Mouse (Mus musculus) myocyte (in vitro differentiated cells): ENCODE data around the gene Dr1. TPM values are rescaled to one million over a fixed set of nuclear protein-coding genes. Genes with fewer than 3 reads are reported as not detected.

Source experiments
- H3K27me3 ChIP-seq: one replicate; pipeline ENCODE4 v1.6.1; 2011; ENCODE audit not compliant: control insufficient read depth, insufficient read depth, insufficient read length
- H3K36me3 ChIP-seq: one replicate; pipeline ENCODE4 v1.6.1; 2011; ENCODE audit not compliant: control insufficient read depth, insufficient read depth
- H3K4me2 ChIP-seq: one replicate; pipeline ENCODE4 v1.6.1; 2011; ENCODE audit warnings: low read depth, control low read depth
- H3K4me3 ChIP-seq: one replicate; pipeline ENCODE4 v1.5.1; 2011; ENCODE audit warnings: mild to moderate bottlenecking, control low read depth, moderate library complexity
- H3K79me2 ChIP-seq: one replicate; pipeline ENCODE4 v1.6.1; 2011; ENCODE audit not compliant: control insufficient read depth, insufficient read depth
- H3ac ChIP-seq: one replicate; pipeline ENCODE4 v1.6.1; 2011; ENCODE audit not compliant: control insufficient read depth, insufficient read length
- CEBPB ChIP-seq: IDR thresholded peaks from 2 replicates; pipeline ENCODE4 v1.6.1; 2011; ENCODE audit warnings: mild to moderate bottlenecking, moderate library complexity; ENCODE audit not compliant: poor library complexity, insufficient read depth, severe bottlenecking
- E2F4 ChIP-seq: IDR thresholded peaks from one replicate; pipeline ENCODE4 v1.6.1; 2011; ENCODE audit warnings: mild to moderate bottlenecking, control low read depth, moderate library complexity; ENCODE audit not compliant: insufficient read depth
- MAX ChIP-seq: IDR thresholded peaks from one replicate; pipeline ENCODE4 v1.6.1; 2011; ENCODE audit warnings: low read depth, mild to moderate bottlenecking, control low read depth
- MYOD1 ChIP-seq, 3 experiments: IDR thresholded peaks; one replicate each; pipeline ENCODE4 v1.6.1; 2011; ENCODE audit warnings: control low read depth in 2 of 3, low read depth in 2 of 3, mild to moderate bottlenecking in 2 of 3, moderate library complexity in 1 of 3; ENCODE audit not compliant: insufficient read length in 2 of 3, control insufficient read depth in 1 of 3
- MYOG ChIP-seq, 3 experiments: IDR thresholded peaks; one replicate each; pipeline ENCODE4 v1.6.1; 2011; ENCODE audit warnings: control low read depth in 2 of 3, low read depth in 2 of 3, mild to moderate bottlenecking in 2 of 3; ENCODE audit not compliant: insufficient read length in 2 of 3, control insufficient read depth in 1 of 3, insufficient read depth in 1 of 3
- POLR2A ChIP-seq: IDR thresholded peaks from one replicate; pipeline ENCODE4 v1.6.1; 2011; ENCODE audit warnings: low read depth, mild to moderate bottlenecking, control low read depth, moderate library complexity; ENCODE audit not compliant: insufficient read length
- POLR2AphosphoS2 ChIP-seq: IDR thresholded peaks from one replicate; pipeline ENCODE4 v1.6.1; 2011; ENCODE audit warnings: low read depth, control low read depth; ENCODE audit not compliant: insufficient read length
- REST ChIP-seq: IDR thresholded peaks from one replicate; pipeline ENCODE4 v1.6.1; 2011; ENCODE audit warnings: mild to moderate bottlenecking, control low read depth, moderate library complexity; ENCODE audit not compliant: insufficient read depth, insufficient read length
- SRF ChIP-seq: IDR thresholded peaks from one replicate; pipeline ENCODE4 v1.6.1; 2011; ENCODE audit warnings: low read depth; ENCODE audit not compliant: control insufficient read depth, insufficient read length
- TCF12 ChIP-seq: IDR thresholded peaks from one replicate; pipeline ENCODE4 v1.6.1; 2011; ENCODE audit warnings: mild to moderate bottlenecking, control low read depth; ENCODE audit not compliant: poor library complexity, insufficient read depth, severe bottlenecking
- TCF3 ChIP-seq: IDR thresholded peaks from one replicate; pipeline ENCODE4 v1.6.1; 2011; ENCODE audit warnings: low read depth, control low read depth; ENCODE audit not compliant: insufficient read length
- USF1 ChIP-seq: IDR thresholded peaks from one replicate; pipeline ENCODE4 v1.6.1; 2011; ENCODE audit warnings: low read depth, mild to moderate bottlenecking, control low read depth, moderate library complexity
- polyA plus RNA-seq: library from polyadenylated mRNA; unstranded; fragments of >200 nt; fragmentation: generic; extraction: Trizol; gene quantifications from one replicate; pipeline ENCODE4 v1.2.1, GENCODE M21; 2012; ENCODE audit warnings: missing spikeins

Gene Dr1
- polyA plus RNA-seq, 1 experiment, result 15.1 TPM

GRCm38 (mm10) chr5:108312224-108313064 is 43.7 kb downstream of the Dr1 start, which contains the start of gene Pigg:
Gene Pigg (plus strand): TSS chr5:108312609.
- TF ChIP-seq TCF3 (no peak), TCF12 (no peak), POLR2AphosphoS2 (peak; percentile 90), POLR2A (peak; percentile 92), USF1 (peak; percentile 35), REST (no peak), MYOG (IDR thresholded peaks at IDR 0.05; ENCODE audit: control insufficient read depth in 1 of 3, insufficient read depth in 1 of 3, insufficient read length in 2 of 3, low read depth in 2 of 3) (peak in 1 of 3 experiments; percentile 15), SRF (peak; percentile 53), MYOD1 (IDR thresholded peaks at IDR 0.05; ENCODE audit: control insufficient read depth in 1 of 3, insufficient read length in 2 of 3, low read depth in 2 of 3) (peak in 1 of 3 experiments; percentile 14), MAX (no peak), E2F4 (no peak), CEBPB (no peak)
- Histone ChIP-seq H3K27me3 (no peaks in the 10 kb centered on the region), H3K4me3 (peak within 1 kb of the TSS; percentile 95), H3K79me2 (peaks cover 7% of the 10 kb centered on the region), H3K4me2 (peak within 1 kb of the TSS; percentile 99), H3ac (peak within 1 kb of the TSS; percentile 67), H3K36me3 (no peaks in the 10 kb centered on the region)

- peak overlapping the region; percentile 95 for H3K4me3 ChIP-seq
- H3ac ChIP-seq, result peak overlapping the region; percentile 67
- peak overlapping the region; percentile 93 for H3K4me2 ChIP-seq
- H3K79me2 ChIP-seq, result peaks cover 7% of the 10 kb centered on the region
- H3K36me3 ChIP-seq, result peaks cover 3% of the 10 kb centered on the region
- H3K27me3 ChIP-seq, result no peaks in the 10 kb centered on the region
- TF ChIP-seq MYOD1 (IDR thresholded peaks at IDR 0.05; ENCODE audit: control insufficient read depth in 1 of 3, insufficient read length in 2 of 3, low read depth in 2 of 3), result no peak
- TF ChIP-seq TCF12, result no peak
- no peak for TF ChIP-seq USF1
- TF ChIP-seq POLR2A, result no peak
- no peak for TF ChIP-seq SRF
- TF ChIP-seq TCF3, result no peak
- no peak for TF ChIP-seq REST
- no peak for TF ChIP-seq MAX
- no peak for TF ChIP-seq POLR2AphosphoS2
- no peak for TF ChIP-seq CEBPB
- TF ChIP-seq E2F4, result no peak
- no peak for TF ChIP-seq MYOG (IDR thresholded peaks at IDR 0.05; ENCODE audit: control insufficient read depth in 1 of 3, insufficient read depth in 1 of 3, insufficient read length in 2 of 3, low read depth in 2 of 3)
These were observed 44.6 kb downstream of the Dr1 start for GRCm38 (mm10) chr5:108313065-108313860.

Other genes with a start within 250 kb of the Dr1 start
- 6.9 TPM for gene Mtf2, start 203.2 kb upstream of the Dr1 start, polyA plus RNA-seq
- gene Tmed5, start 136.3 kb upstream of the Dr1 start, polyA plus RNA-seq, result 8.9 TPM
- 0.38 TPM for gene Ccdc18, start 136.0 kb upstream of the Dr1 start, polyA plus RNA-seq
- gene Pigg, start 43.7 kb downstream of the Dr1 start, polyA plus RNA-seq, result 1.8 TPM
- gene Gm42517, start 99.0 kb downstream of the Dr1 start, polyA plus RNA-seq, result 1.1 TPM
- gene Pde6b, start 119.5 kb downstream of the Dr1 start, polyA plus RNA-seq, result 0.02 TPM
- 1,348 TPM for gene Atp5k, start 165.6 kb downstream of the Dr1 start, polyA plus RNA-seq
- 17.1 TPM for gene Mfsd7a, start 180.0 kb downstream of the Dr1 start, polyA plus RNA-seq
- gene Pcgf3, start 192.3 kb downstream of the Dr1 start, polyA plus RNA-seq, result 19.7 TPM